Mouse (Mus musculus): ENCODE measurements around the gene Nr1h2. TPM values are rescaled to one million over a fixed set of nuclear protein-coding genes. Genes with fewer than 3 reads are reported as not detected.

Nr1h2 gene
- polyA plus RNA-seq, 1 experiment, result 79.7 TPM

- no peak for DNase-seq (ENCODE audit: low read depth)
- TF ChIP-seq POLR2A (IDR thresholded peaks at IDR 0.05; ENCODE audit: borderline replicate concordance, extremely low read depth, insufficient read depth, insufficient read length, poor library complexity, severe bottlenecking), result no peak
- TF ChIP-seq CTCF (IDR thresholded peaks at IDR 0.05; ENCODE audit: borderline replicate concordance, extremely low read depth, insufficient read depth, insufficient read length), result no peak
Observed at GRCm38 (mm10) chr7:44584921-44585320, 31.2 kb upstream of the Nr1h2 start.

- DNase-seq (ENCODE audit: low read depth), result no peak
- no peak for TF ChIP-seq CTCF (IDR thresholded peaks at IDR 0.05; ENCODE audit: borderline replicate concordance, extremely low read depth, insufficient read depth, insufficient read length)
- TF ChIP-seq POLR2A (IDR thresholded peaks at IDR 0.05; ENCODE audit: borderline replicate concordance, extremely low read depth, insufficient read depth, insufficient read length, poor library complexity, severe bottlenecking), result no peak
Observed at GRCm38 (mm10) chr7:44584265-44584804, 30.6 kb upstream of the Nr1h2 start.

- no peak for DNase-seq (ENCODE audit: low read depth)
- no peak for TF ChIP-seq CTCF (IDR thresholded peaks at IDR 0.05; ENCODE audit: borderline replicate concordance, extremely low read depth, insufficient read depth, insufficient read length)
- TF ChIP-seq POLR2A (IDR thresholded peaks at IDR 0.05; ENCODE audit: borderline replicate concordance, extremely low read depth, insufficient read depth, insufficient read length, poor library complexity, severe bottlenecking), result no peak
Observed at GRCm38 (mm10) chr7:44583146-44583545, 29.4 kb upstream of the Nr1h2 start.

GRCm38 (mm10) chr7:44582709-44583108, 29.0 kb upstream of the Nr1h2 start:
- no peak for DNase-seq (ENCODE audit: low read depth)
- no peak for TF ChIP-seq CTCF (IDR thresholded peaks at IDR 0.05; ENCODE audit: borderline replicate concordance, extremely low read depth, insufficient read depth, insufficient read length)
- no peak for TF ChIP-seq POLR2A (IDR thresholded peaks at IDR 0.05; ENCODE audit: borderline replicate concordance, extremely low read depth, insufficient read depth, insufficient read length, poor library complexity, severe bottlenecking)

GRCm38 (mm10) chr7:44581637-44582036, 27.9 kb upstream of the Nr1h2 start:
- TF ChIP-seq CTCF (IDR thresholded peaks at IDR 0.05; ENCODE audit: borderline replicate concordance, extremely low read depth, insufficient read depth, insufficient read length) (no peak), POLR2A (IDR thresholded peaks at IDR 0.05; ENCODE audit: borderline replicate concordance, extremely low read depth, insufficient read depth, insufficient read length, poor library complexity, severe bottlenecking) (no peak)
- DNase-seq (ENCODE audit: low read depth), result no peak

GRCm38 (mm10) chr7:44576333-44576844, 22.6 kb upstream of the Nr1h2 start:
- no peak for DNase-seq (ENCODE audit: low read depth)
- TF ChIP-seq CTCF (IDR thresholded peaks at IDR 0.05; ENCODE audit: borderline replicate concordance, extremely low read depth, insufficient read depth, insufficient read length) (no peak), POLR2A (IDR thresholded peaks at IDR 0.05; ENCODE audit: borderline replicate concordance, extremely low read depth, insufficient read depth, insufficient read length, poor library complexity, severe bottlenecking) (no peak)

GRCm38 (mm10) chr7:44572956-44573484, 19.3 kb upstream of the Nr1h2 start:
- TF ChIP-seq POLR2A (IDR thresholded peaks at IDR 0.05; ENCODE audit: borderline replicate concordance, extremely low read depth, insufficient read depth, insufficient read length, poor library complexity, severe bottlenecking) (no peak), CTCF (IDR thresholded peaks at IDR 0.05; ENCODE audit: borderline replicate concordance, extremely low read depth, insufficient read depth, insufficient read length) (no peak)
- DNase-seq (ENCODE audit: low read depth), result no peak

- no peak for DNase-seq (ENCODE audit: low read depth)
- TF ChIP-seq CTCF (IDR thresholded peaks at IDR 0.05; ENCODE audit: borderline replicate concordance, extremely low read depth, insufficient read depth, insufficient read length), result no peak
- TF ChIP-seq POLR2A (IDR thresholded peaks at IDR 0.05; ENCODE audit: borderline replicate concordance, extremely low read depth, insufficient read depth, insufficient read length, poor library complexity, severe bottlenecking), result no peak
Observed at GRCm38 (mm10) chr7:44572213-44572701, 18.5 kb upstream of the Nr1h2 start, which contains the start of gene Napsa. Gene Napsa (plus strand): TSS chr7:44572380.

- no peak for DNase-seq (ENCODE audit: low read depth)
- TF ChIP-seq POLR2A (IDR thresholded peaks at IDR 0.05; ENCODE audit: borderline replicate concordance, extremely low read depth, insufficient read depth, insufficient read length, poor library complexity, severe bottlenecking), result no peak
- no peak for TF ChIP-seq CTCF (IDR thresholded peaks at IDR 0.05; ENCODE audit: borderline replicate concordance, extremely low read depth, insufficient read depth, insufficient read length)
Observed at GRCm38 (mm10) chr7:44571811-44572210, 18.1 kb upstream of the Nr1h2 start.

- no peak for DNase-seq (ENCODE audit: low read depth)
- TF ChIP-seq CTCF (IDR thresholded peaks at IDR 0.05; ENCODE audit: borderline replicate concordance, extremely low read depth, insufficient read depth, insufficient read length), result no peak
- TF ChIP-seq POLR2A (IDR thresholded peaks at IDR 0.05; ENCODE audit: borderline replicate concordance, extremely low read depth, insufficient read depth, insufficient read length, poor library complexity, severe bottlenecking), result no peak
Observed at GRCm38 (mm10) chr7:44570989-44571388, 17.2 kb upstream of the Nr1h2 start.

GRCm38 (mm10) chr7:44568803-44569202, 15.1 kb upstream of the Nr1h2 start:
- TF ChIP-seq CTCF (IDR thresholded peaks at IDR 0.05; ENCODE audit: borderline replicate concordance, extremely low read depth, insufficient read depth, insufficient read length) (no peak), POLR2A (IDR thresholded peaks at IDR 0.05; ENCODE audit: borderline replicate concordance, extremely low read depth, insufficient read depth, insufficient read length, poor library complexity, severe bottlenecking) (no peak)
- DNase-seq (ENCODE audit: low read depth), result no peak

GRCm38 (mm10) chr7:44565414-44565813, 11.7 kb upstream of the Nr1h2 start:
- DNase-seq (ENCODE audit: low read depth), result no peak
- TF ChIP-seq CTCF (IDR thresholded peaks at IDR 0.05; ENCODE audit: borderline replicate concordance, extremely low read depth, insufficient read depth, insufficient read length), result no peak
- TF ChIP-seq POLR2A (IDR thresholded peaks at IDR 0.05; ENCODE audit: borderline replicate concordance, extremely low read depth, insufficient read depth, insufficient read length, poor library complexity, severe bottlenecking), result no peak
